Mouse (Mus musculus): ENCODE measurements around the gene Ccdc85c. TPM values are rescaled to one million over a fixed set of nuclear protein-coding genes. Genes with fewer than 3 reads are reported as not detected.

Gene Ccdc85c
- polyA plus RNA-seq, 1 experiment: 7.0 TPM

DNA sequence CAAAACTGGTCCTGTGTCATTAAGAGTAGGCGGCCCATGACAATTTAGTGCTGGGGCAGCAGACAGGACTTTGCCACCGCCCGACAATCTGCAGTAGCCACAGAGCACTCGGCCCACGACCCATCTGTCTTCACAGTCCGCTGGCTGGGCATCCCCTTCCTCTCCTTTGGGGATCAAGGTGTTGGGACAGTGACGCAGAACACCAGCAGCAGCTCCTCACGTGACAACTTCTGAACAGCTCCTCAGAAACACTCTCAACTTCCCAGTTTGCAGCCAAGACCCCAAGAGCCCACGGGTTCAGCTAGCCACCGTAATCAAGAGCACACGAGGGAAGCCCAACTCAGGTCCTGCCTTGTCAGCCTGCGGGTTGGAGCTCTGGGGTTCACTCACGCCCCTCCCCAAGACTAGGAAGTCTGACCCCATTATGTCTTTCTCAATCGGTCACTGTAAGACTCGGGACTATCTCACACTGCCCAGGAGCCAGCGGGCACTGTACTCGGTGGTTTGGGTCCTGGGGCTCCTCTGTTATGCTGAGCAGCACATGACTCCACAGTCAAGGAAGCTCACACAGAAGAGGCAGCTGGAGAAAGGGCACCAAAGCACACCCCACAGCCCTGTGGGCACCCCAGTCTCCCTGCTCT is 36.7 kb downstream of the Ccdc85c start:
- H3K27me3 ChIP-seq (ENCODE audit: control insufficient read depth, insufficient read depth, insufficient read length): no peaks in the 10 kb centered on the region
- no peaks in the 10 kb centered on the region for H3K79me3 ChIP-seq (ENCODE audit: low read depth)
- no peaks in the 10 kb centered on the region for H3K36me3 ChIP-seq (ENCODE audit: control insufficient read depth, insufficient read depth)
- H3K79me2 ChIP-seq (ENCODE audit: control insufficient read depth, insufficient read depth): no peaks in the 10 kb centered on the region
- H3K4me3 ChIP-seq (ENCODE audit: insufficient read depth, poor library complexity, severe bottlenecking): no peak overlapping the region
- TF ChIP-seq CEBPB (IDR thresholded peaks at IDR 0.05; ENCODE audit: low read depth) (no peak), MYOD1 (IDR thresholded peaks at IDR 0.05; ENCODE audit: control insufficient read depth, insufficient read length, low read depth) (no peak), USF1 (IDR thresholded peaks at IDR 0.05; ENCODE audit: low read depth) (no peak), MYOG (IDR thresholded peaks at IDR 0.05; ENCODE audit: control insufficient read depth, extremely low read depth, insufficient read length) (no peak), CTCF (IDR thresholded peaks at IDR 0.05; ENCODE audit: control insufficient read depth, insufficient read depth, insufficient read length) (no peak), MAX (IDR thresholded peaks at IDR 0.05) (no peak), FOSL1 (IDR thresholded peaks at IDR 0.05; ENCODE audit: insufficient read depth, low read length, poor library complexity, severe bottlenecking) (no peak)
- H3ac ChIP-seq (ENCODE audit: control insufficient read depth, insufficient read length, low read depth): no peak overlapping the region

DNA sequence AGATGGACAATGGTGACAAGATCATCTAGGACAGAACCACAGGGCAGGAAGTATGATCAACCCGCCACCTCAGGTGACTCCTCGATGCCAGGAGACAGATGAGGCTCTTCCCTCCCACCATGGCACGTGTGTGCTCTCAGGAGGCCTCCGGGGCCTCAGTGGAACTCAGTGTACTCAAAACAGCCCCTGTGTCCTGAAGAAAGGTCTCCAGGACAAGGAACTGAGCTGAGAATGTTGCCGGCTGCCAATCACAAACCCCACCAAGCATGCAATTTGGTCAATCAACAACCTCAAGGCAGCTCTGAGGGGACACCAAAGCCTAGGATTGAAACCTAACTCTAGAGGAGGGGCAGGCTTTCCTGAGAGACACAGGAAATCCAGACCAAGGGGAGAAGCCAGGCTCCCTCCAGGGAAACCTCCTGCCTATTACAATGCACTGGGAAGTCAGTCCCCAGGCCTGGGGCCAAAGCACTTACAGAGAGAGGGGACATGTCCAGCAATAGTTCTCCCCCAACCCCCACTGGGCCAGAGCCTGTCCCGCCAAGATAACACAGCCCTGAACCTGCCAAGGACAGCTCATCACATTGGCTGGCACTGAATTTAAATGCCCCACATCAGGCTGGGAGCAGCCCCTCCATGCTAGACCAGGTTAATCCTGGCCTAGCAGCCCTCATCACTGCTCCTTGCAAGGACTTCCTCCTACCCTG is 37.8 kb downstream of the Ccdc85c start:
- Histone ChIP-seq H3K36me3 (ENCODE audit: control insufficient read depth, insufficient read depth) (no peaks in the 10 kb centered on the region), H3K4me3 (ENCODE audit: insufficient read depth, poor library complexity, severe bottlenecking) (no peak overlapping the region), H3K79me2 (ENCODE audit: control insufficient read depth, insufficient read depth) (no peaks in the 10 kb centered on the region), H3ac (ENCODE audit: control insufficient read depth, insufficient read length, low read depth) (no peak overlapping the region), H3K27me3 (ENCODE audit: control insufficient read depth, insufficient read depth, insufficient read length) (no peaks in the 10 kb centered on the region), H3K79me3 (ENCODE audit: low read depth) (no peaks in the 10 kb centered on the region)
- TF ChIP-seq CTCF (IDR thresholded peaks at IDR 0.05; ENCODE audit: control insufficient read depth, insufficient read depth, insufficient read length): no peak
- no peak for TF ChIP-seq MYOG (IDR thresholded peaks at IDR 0.05; ENCODE audit: control insufficient read depth, extremely low read depth, insufficient read length)
- TF ChIP-seq MAX (IDR thresholded peaks at IDR 0.05): no peak
- no peak for TF ChIP-seq MYOD1 (IDR thresholded peaks at IDR 0.05; ENCODE audit: control insufficient read depth, insufficient read length, low read depth)
- TF ChIP-seq USF1 (IDR thresholded peaks at IDR 0.05; ENCODE audit: low read depth): no peak
- no peak for TF ChIP-seq FOSL1 (IDR thresholded peaks at IDR 0.05; ENCODE audit: insufficient read depth, low read length, poor library complexity, severe bottlenecking)
- no peak for TF ChIP-seq CEBPB (IDR thresholded peaks at IDR 0.05; ENCODE audit: low read depth)

DNA sequence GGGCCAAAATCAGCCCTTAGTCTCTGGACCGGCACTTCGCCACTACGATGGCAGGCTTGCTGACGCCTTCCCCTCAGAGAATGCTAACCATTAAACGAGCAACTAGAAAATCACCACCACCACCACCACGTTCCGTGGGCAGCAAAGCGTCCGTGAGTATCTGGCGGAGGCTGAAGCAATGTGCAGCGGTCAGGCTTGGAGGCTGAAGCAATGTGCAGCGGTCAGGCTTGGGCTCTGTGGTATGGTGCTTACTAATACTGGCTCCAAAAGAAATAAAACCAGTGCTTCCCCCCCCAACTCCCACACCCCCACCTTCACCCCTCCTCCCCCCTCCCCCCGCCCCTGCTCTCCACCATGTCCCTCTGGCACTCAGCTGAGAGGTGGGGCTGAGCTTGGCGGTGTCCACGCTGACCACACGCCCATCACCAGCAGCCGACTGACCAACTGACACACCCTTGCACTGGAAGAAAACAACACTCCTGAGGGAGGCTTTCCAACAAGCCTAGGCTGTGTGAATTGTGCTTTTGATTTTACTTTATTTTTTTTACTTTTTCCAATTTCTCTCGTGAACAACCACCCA is 39.2 kb downstream of the Ccdc85c start:
- TF ChIP-seq MYOD1 (IDR thresholded peaks at IDR 0.05; ENCODE audit: control insufficient read depth, insufficient read length, low read depth) (no peak), CEBPB (IDR thresholded peaks at IDR 0.05; ENCODE audit: low read depth) (no peak), MAX (IDR thresholded peaks at IDR 0.05) (no peak)
- H3K79me3 ChIP-seq (ENCODE audit: low read depth): no peaks in the 10 kb centered on the region
- H3K27me3 ChIP-seq (ENCODE audit: control insufficient read depth, insufficient read depth, insufficient read length): no peaks in the 10 kb centered on the region
- H3K79me2 ChIP-seq (ENCODE audit: control insufficient read depth, insufficient read depth): no peaks in the 10 kb centered on the region
- no peaks in the 10 kb centered on the region for H3K36me3 ChIP-seq (ENCODE audit: control insufficient read depth, insufficient read depth)
- H3K4me3 ChIP-seq (ENCODE audit: insufficient read depth, poor library complexity, severe bottlenecking): no peak overlapping the region
- H3ac ChIP-seq (ENCODE audit: control insufficient read depth, insufficient read length, low read depth): no peak overlapping the region

DNA sequence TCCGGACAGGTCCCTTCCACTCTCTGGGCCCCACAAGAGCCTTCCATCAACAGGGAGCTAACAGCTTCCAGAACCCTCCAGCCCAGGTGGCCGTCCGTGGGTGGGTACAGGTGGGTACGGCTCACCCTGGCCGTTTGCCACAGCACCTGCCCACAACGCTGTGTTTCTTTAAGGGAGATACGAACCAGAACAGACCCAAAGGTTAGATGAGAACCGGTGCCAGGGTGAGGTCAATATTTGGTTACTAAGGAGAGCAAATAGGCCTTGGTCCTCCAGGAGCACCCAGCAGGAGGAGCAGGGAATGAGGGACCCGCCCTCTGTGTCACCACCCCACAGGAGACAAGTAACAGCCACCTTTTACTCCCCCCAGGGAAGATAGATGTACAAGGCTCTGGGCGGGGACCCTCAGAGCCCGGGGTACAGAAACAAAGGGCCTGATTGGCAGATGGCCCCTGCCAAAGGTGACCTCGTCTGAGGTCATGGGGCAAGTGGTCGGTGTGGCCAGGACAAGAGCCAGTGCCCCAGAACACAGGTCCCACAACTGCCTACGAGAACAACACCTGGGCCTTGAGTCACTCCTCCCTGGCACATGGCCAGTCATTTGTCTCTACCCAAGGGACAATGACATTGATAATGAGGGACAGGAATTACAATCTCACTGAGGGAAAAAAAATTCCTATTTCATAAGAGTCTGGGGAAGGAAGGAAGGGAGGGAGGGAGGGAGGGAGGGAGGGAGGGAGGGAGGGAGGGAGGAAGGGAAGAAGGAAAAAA is 40.2 kb downstream of the Ccdc85c start:
- no peaks in the 10 kb centered on the region for H3K36me3 ChIP-seq (ENCODE audit: control insufficient read depth, insufficient read depth)
- no peaks in the 10 kb centered on the region for H3K27me3 ChIP-seq (ENCODE audit: control insufficient read depth, insufficient read depth, insufficient read length)
- H3K4me3 ChIP-seq (ENCODE audit: insufficient read depth, poor library complexity, severe bottlenecking): no peak overlapping the region
- no peak for TF ChIP-seq CEBPB (IDR thresholded peaks at IDR 0.05; ENCODE audit: low read depth)
- TF ChIP-seq USF1 (IDR thresholded peaks at IDR 0.05; ENCODE audit: low read depth): no peak
- TF ChIP-seq CTCF (IDR thresholded peaks at IDR 0.05; ENCODE audit: control insufficient read depth, insufficient read depth, insufficient read length): no peak
- TF ChIP-seq MYOG (IDR thresholded peaks at IDR 0.05; ENCODE audit: control insufficient read depth, extremely low read depth, insufficient read length): no peak
- no peak for TF ChIP-seq MAX (IDR thresholded peaks at IDR 0.05)
- TF ChIP-seq FOSL1 (IDR thresholded peaks at IDR 0.05; ENCODE audit: insufficient read depth, low read length, poor library complexity, severe bottlenecking): no peak
- no peaks in the 10 kb centered on the region for H3K79me3 ChIP-seq (ENCODE audit: low read depth)
- no peaks in the 10 kb centered on the region for H3K79me2 ChIP-seq (ENCODE audit: control insufficient read depth, insufficient read depth)
- no peak overlapping the region for H3ac ChIP-seq (ENCODE audit: control insufficient read depth, insufficient read length, low read depth)

DNA sequence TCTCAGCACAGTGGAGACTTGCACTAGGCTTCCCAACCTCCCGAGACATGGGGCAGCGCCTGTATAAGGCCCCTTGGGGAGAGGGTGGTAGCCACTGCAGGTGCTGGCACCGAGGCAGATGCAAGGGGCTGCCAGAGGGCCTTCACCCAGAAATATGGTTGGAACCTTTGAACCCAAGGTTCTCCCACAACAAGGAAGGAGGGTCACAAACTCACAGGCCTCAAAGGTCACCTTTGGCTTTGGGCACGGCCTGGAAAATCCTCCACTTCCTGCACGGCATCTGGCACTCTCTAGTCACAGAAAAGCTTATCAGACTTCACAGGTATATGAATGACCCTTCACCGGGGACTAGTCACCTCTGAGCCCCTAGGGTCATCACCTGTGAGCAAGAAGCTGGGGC is 41.5 kb downstream of the Ccdc85c start:
- no peaks in the 10 kb centered on the region for H3K79me3 ChIP-seq (ENCODE audit: low read depth)
- no peaks in the 10 kb centered on the region for H3K27me3 ChIP-seq (ENCODE audit: control insufficient read depth, insufficient read depth, insufficient read length)
- no peaks in the 10 kb centered on the region for H3K36me3 ChIP-seq (ENCODE audit: control insufficient read depth, insufficient read depth)
- H3K79me2 ChIP-seq (ENCODE audit: control insufficient read depth, insufficient read depth): no peaks in the 10 kb centered on the region
- no peak overlapping the region for H3K4me3 ChIP-seq (ENCODE audit: insufficient read depth, poor library complexity, severe bottlenecking)
- no peak for TF ChIP-seq MYOD1 (IDR thresholded peaks at IDR 0.05; ENCODE audit: control insufficient read depth, insufficient read length, low read depth)
- TF ChIP-seq USF1 (IDR thresholded peaks at IDR 0.05; ENCODE audit: low read depth): no peak
- no peak for TF ChIP-seq MYOG (IDR thresholded peaks at IDR 0.05; ENCODE audit: control insufficient read depth, extremely low read depth, insufficient read length)
- TF ChIP-seq CEBPB (IDR thresholded peaks at IDR 0.05; ENCODE audit: low read depth): no peak
- TF ChIP-seq CTCF (IDR thresholded peaks at IDR 0.05; ENCODE audit: control insufficient read depth, insufficient read depth, insufficient read length): no peak
- TF ChIP-seq MAX (IDR thresholded peaks at IDR 0.05): no peak
- TF ChIP-seq FOSL1 (IDR thresholded peaks at IDR 0.05; ENCODE audit: insufficient read depth, low read length, poor library complexity, severe bottlenecking): no peak
- no peak overlapping the region for H3ac ChIP-seq (ENCODE audit: control insufficient read depth, insufficient read length, low read depth)
